Mouse (Mus musculus) cortical plate, adult 2 months (tissue): ENCODE data around the gene Rassf5.

Experiments used
- CTCF ChIP-seq: fragments of 200-500 bp; IDR thresholded peaks from 2 replicates; pipeline ENCODE4 v1.5.1; 2011; ENCODE audit warnings: mild to moderate bottlenecking, control low read depth, low read length; ENCODE audit not compliant: insufficient read depth; ENCODE audit errors: extremely low read depth
- POLR2A ChIP-seq: fragments of 200-500 bp; IDR thresholded peaks from 2 replicates; pipeline ENCODE4 v1.6.1; 2011; ENCODE audit warnings: mild to moderate bottlenecking, low read length, control low read depth; ENCODE audit not compliant: insufficient read depth; ENCODE audit errors: extremely low read depth

DNA sequence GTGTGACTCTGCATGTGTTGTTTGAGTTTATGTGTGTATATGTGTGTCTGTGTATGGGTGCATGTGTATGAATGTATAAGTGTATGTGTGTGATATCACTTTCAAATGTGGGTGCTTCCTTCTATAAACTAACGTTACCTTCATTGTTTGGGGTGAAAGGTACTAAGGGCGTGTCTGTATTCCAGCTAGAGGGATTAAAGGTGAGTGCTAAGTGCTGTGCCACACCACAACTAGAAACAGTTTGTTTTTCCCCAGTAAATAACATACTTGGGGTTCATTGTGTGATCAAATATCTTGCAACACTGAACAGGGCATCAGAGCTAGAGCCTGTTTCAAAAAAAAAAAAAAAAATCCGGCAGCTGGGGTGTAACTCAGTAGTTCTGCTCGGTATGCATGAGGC, 36.7 kb upstream of the Rassf5 start:
- TF ChIP-seq CTCF: no peak
- TF ChIP-seq POLR2A: no peak
